9 mouse cellular contexts compared by ENCODE assay signal in the genomic region with DNA sequence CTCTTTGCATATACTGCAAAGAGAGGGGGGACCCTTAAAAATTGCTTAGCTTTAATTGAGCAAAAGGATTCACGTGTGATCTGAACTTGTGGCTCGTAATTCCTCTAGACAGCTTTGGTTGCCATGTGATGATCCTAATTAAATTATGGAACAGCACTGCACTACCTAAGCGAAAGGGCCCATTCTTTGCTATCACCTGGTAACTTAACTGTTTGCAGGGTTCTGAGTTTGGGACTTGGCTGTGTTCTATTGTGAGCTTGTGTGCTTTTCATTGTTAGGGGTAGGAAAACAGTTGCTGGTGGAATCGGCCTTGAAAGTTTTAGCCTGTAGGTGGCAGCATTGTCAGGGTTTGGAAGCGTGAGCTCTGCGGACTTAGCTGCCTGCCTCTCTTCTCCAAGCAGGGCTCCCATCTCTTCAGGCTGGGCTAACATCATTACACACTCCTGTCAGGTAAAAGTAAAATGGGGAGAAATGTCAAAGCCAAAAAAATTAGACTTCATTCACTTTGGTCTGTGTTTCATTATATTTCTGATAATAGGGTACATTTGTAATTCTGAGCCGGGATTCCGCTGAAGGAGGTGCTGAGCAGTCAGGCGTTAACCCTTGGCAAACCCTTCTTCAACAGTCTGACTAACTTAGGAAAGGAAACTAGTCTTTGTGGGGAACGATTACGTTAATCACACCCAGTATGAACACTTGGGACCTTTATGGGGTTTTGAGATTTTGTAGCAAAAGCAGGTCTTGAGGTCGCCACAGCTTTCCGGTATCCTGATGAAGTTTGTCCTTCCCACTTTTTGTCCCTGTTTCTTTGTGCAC.
A peak's percentile ranks its signal among the peaks of the same experiment; 100 is the strongest.
DNase-seq lines count a peak whose midpoint lies in the region; ATAC-seq lines count a peak whose summit lies in the region.
"Had no signal": no experiment of that assay in that cellular context is flagged by ENCODE, and none has a peak within 500 bp of the region (broad histone marks: within the 10 kb centered on the region; RNA-seq: fewer than 3 reads in every experiment).

No protein-coding gene starts in this region.

- H3K36me3 ChIP-seq in forebrain, embryonic 15.5 days, result no peaks in the 10 kb centered on the region
- H3K36me3 ChIP-seq in hindbrain, embryonic 12.5 days, result no peaks in the 10 kb centered on the region

- H3K9me3 ChIP-seq in forebrain, embryonic 15.5 days, result no peaks in the 10 kb centered on the region
- no peaks in the 10 kb centered on the region for H3K9me3 ChIP-seq in hindbrain, embryonic 12.5 days (replicated peaks)
- H3K9me3 ChIP-seq: megakaryocyte, embryonic 14.5 days had no signal

- H3K9ac ChIP-seq in forebrain, embryonic 15.5 days (replicated peaks), result peak overlapping the region; percentile 24; the same call in 1 of the 2 replicates
- H3K9ac ChIP-seq in hindbrain, embryonic 12.5 days, result no peak overlapping the region

- 0 out of 2 replicates have a peak overlapping the region, but pooled peaks have one; percentile 10 for H3K4me3 ChIP-seq in forebrain, embryonic 15.5 days
- no peak overlapping the region for H3K4me3 ChIP-seq in hindbrain, embryonic 12.5 days
- H3K4me3 ChIP-seq: megakaryocyte, embryonic 14.5 days had no signal

- DNase-seq in Muller cell, postnatal 12 days (ENCODE audit: inconsistent ontology term), result peak; percentile 57
- DNase-seq in cerebellum, adult 11 months, result peak; percentile 44
- peak; percentile 52 for DNase-seq in layer of hippocampus, adult 9-11 months
- DNase-seq in lung, postnatal 25 days (ENCODE audit: low spot score), result peak; percentile 64
- DNase-seq in right cerebral cortex, postnatal 10 days (ENCODE audit: low spot score in 2 of 2), result peak; percentile 87 to 92

- no peaks in the 10 kb centered on the region for H3K27me3 ChIP-seq in forebrain, embryonic 15.5 days
- no peaks in the 10 kb centered on the region for H3K27me3 ChIP-seq in hindbrain, embryonic 12.5 days
- H3K27me3 ChIP-seq: megakaryocyte, embryonic 14.5 days had no signal

- WGBS in forebrain, embryonic 15.5 days, result 15% methylated on average over 13 of the region's 13 CpGs
- 38% methylated on average over 13 of the region's 13 CpGs for WGBS in hindbrain, embryonic 12.5 days

- peak; percentile 95 for ATAC-seq in forebrain, embryonic 15.5 days (replicated peaks)
- peak; percentile 85 for ATAC-seq in hindbrain, embryonic 12.5 days (ENCODE audit: low FRiP score)
- ATAC-seq in inflammation-experienced regulatory T-cells, adult 6 months, result no peak

- peak overlapping the region; percentile 28 for H3K4me2 ChIP-seq in forebrain, embryonic 15.5 days (replicated peaks)
- H3K4me2 ChIP-seq in hindbrain, embryonic 12.5 days (replicated peaks), result no peak overlapping the region

- H3K27ac ChIP-seq in forebrain, embryonic 15.5 days (replicated peaks), result peak overlapping the region; percentile 71
- H3K27ac ChIP-seq in hindbrain, embryonic 12.5 days, result peak overlapping the region; percentile 40; the same call in 1 of the 2 replicates

- peaks cover 13% of the 10 kb centered on the region for H3K4me1 ChIP-seq in forebrain, embryonic 15.5 days
- H3K4me1 ChIP-seq in hindbrain, embryonic 12.5 days, result no peaks in the 10 kb centered on the region; the same call in 1 of the 2 replicates
- H3K4me1 ChIP-seq: megakaryocyte, embryonic 14.5 days had no signal
